Mouse (Mus musculus): Measurements from ENCODE around the gene Ror2. TPM values are rescaled to one million over a fixed set of nuclear protein-coding genes. Genes with fewer than 3 reads are reported as not detected.

The Ror2 gene
- polyA plus RNA-seq, 1 experiment from 2014 or later, result 8.7 TPM

DNA sequence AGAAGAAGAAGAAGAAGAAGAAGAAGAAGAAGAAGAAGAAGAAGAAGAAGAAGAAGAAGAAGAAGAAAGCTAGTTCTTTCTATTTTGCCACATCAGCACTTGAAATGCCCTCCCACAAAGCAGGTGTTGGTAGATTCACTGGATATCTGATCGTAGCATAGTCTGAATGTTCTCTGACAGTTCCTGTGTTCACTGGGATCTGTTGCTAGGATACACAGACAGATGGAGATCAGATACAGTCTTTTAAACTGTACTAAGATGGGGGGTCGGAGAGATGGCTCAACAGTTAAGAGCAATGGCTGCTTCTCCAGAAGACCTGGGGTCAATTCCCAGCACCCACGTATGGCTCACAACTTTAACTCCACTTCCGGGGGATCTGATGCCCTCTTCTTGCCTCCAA is 85.8 kb downstream of the Ror2 start:
- no peaks in the 10 kb centered on the region for H3K9me3 ChIP-seq (ENCODE audit: control insufficient read depth, low read length)
- DNase-seq (ENCODE audit: low spot score), result no peak
- H3K4me1 ChIP-seq (ENCODE audit: control insufficient read depth, insufficient read depth, low read length), result peaks cover 18% of the 10 kb centered on the region
- H3K9ac ChIP-seq (ENCODE audit: low read length), result no peak overlapping the region
- no peaks in the 10 kb centered on the region for H3K36me3 ChIP-seq (ENCODE audit: control insufficient read depth, insufficient read depth, low read length)
- WGBS, result 75% methylated on average over 4 of the region's 4 CpGs
- no peak for ATAC-seq (ENCODE audit: insufficient read depth, low FRiP score, low TSS enrichment)
- no peak overlapping the region for H3K4me2 ChIP-seq (ENCODE audit: low read depth)
- no peaks in the 10 kb centered on the region for H3K27me3 ChIP-seq (ENCODE audit: control insufficient read depth, insufficient read depth, low read length)
- H3K27ac ChIP-seq (ENCODE audit: low read depth, low read length), result no peak overlapping the region
- no peak overlapping the region for H3K4me3 ChIP-seq (ENCODE audit: low read depth, low read length)

DNA sequence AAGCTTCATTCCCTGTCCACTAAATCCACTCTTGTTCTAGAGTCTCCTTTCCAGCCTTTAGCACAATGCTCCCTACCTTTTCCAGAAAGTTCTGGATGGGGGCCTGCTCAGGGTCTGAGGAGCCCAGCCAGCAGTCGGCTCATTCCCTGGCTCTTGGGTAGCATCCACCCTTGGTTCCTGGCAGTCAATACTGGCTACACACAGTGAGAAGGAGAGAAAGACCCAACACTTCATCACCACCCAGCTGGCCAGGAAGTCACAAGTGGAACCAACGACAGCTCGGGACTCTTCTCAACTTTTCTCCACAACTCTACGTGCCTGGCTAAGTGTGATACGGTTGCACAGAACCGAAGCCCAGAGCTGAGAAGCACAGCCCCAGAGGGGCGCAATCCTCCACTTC is 86.7 kb downstream of the Ror2 start:
- no peaks in the 10 kb centered on the region for H3K9me3 ChIP-seq (ENCODE audit: control insufficient read depth, low read length)
- no peaks in the 10 kb centered on the region for H3K36me3 ChIP-seq (ENCODE audit: control insufficient read depth, insufficient read depth, low read length)
- 94% methylated on average over 7 of the region's 7 CpGs for WGBS
- no peak overlapping the region for H3K4me3 ChIP-seq (ENCODE audit: low read depth, low read length)
- ATAC-seq (ENCODE audit: insufficient read depth, low FRiP score, low TSS enrichment) (no peak), DNase-seq (ENCODE audit: low spot score) (no peak)
- H3K27ac ChIP-seq (ENCODE audit: low read depth, low read length), result no peak overlapping the region
- H3K4me2 ChIP-seq (ENCODE audit: low read depth), result no peak overlapping the region
- peaks cover 25% of the 10 kb centered on the region for H3K4me1 ChIP-seq (ENCODE audit: control insufficient read depth, insufficient read depth, low read length)
- H3K27me3 ChIP-seq (ENCODE audit: control insufficient read depth, insufficient read depth, low read length), result no peaks in the 10 kb centered on the region
- no peak overlapping the region for H3K9ac ChIP-seq (ENCODE audit: low read length)

DNA sequence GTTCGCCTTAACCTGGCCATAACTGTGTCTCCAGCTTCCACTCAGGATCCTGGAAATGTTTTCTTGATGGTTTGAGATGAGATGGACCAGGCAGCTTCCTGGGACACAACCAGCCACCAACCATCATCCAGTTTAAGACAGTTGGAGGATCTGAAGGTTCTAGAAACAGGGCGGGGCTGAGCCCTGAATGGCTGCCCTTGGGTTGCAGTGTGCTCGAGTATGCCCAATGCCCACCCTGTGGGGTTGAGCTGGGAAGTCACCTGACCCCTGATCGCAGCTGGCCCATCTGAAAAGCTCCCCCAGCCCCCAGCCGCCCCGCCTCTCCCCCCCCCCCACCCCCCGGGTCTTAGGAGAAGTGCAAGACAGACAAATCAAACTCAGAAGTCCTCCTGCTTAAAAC is 89.2 kb downstream of the Ror2 start:
- no peak for DNase-seq (ENCODE audit: low spot score)
- Histone ChIP-seq H3K9me3 (ENCODE audit: control insufficient read depth, low read length) (no peaks in the 10 kb centered on the region), H3K4me3 (ENCODE audit: low read depth, low read length) (no peak overlapping the region), H3K36me3 (ENCODE audit: control insufficient read depth, insufficient read depth, low read length) (no peaks in the 10 kb centered on the region), H3K4me1 (ENCODE audit: control insufficient read depth, insufficient read depth, low read length) (peaks cover 38% of the 10 kb centered on the region), H3K27me3 (ENCODE audit: control insufficient read depth, insufficient read depth, low read length) (no peaks in the 10 kb centered on the region), H3K4me2 (ENCODE audit: low read depth) (no peak overlapping the region), H3K27ac (ENCODE audit: low read depth, low read length) (no peak overlapping the region), H3K9ac (ENCODE audit: low read length) (no peak overlapping the region)
- no peak for ATAC-seq (ENCODE audit: insufficient read depth, low FRiP score, low TSS enrichment)
- WGBS, result 72% methylated on average over 7 of the region's 7 CpGs

DNA sequence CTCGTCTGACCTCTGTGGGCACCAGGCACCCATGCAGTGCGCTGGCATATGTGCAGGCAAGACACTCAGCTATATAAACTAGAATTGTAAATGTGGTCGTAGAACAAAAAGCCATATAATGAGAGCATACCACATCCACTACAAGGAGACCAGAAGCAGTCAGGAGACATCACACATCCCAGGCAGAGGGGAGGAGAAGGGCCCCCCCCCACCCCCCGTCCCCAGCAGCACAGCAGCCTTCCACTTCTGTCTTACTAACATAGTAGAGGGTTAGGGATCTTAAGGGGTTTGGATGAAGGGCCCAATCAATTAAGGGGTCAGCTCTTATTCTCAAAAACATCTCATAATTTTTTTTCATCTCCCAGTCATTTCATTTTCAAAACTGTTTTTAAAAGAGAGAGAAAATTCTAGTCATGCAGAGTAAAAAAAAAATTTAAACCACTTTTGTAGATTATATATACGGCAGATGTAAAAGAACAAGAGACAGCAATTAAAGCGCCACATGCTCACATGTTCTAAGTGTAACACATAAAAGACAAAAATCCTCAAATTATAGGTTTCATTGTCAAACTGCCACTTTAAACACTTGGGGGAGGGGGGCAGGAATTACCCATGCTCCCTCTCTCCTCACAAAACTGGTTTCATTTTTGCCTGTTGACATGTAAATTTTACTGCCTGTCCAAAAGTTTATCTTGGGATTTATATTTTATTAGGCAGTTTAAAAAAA is 89.8 kb downstream of the Ror2 start:
- WGBS, result 79% methylated on average over 6 of the region's 6 CpGs
- DNase-seq (ENCODE audit: low spot score) (no peak), ATAC-seq (ENCODE audit: insufficient read depth, low FRiP score, low TSS enrichment) (no peak)
- no peaks in the 10 kb centered on the region for H3K27me3 ChIP-seq (ENCODE audit: control insufficient read depth, insufficient read depth, low read length)
- no peaks in the 10 kb centered on the region for H3K36me3 ChIP-seq (ENCODE audit: control insufficient read depth, insufficient read depth, low read length)
- no peak overlapping the region for H3K9ac ChIP-seq (ENCODE audit: low read length)
- no peak overlapping the region for H3K27ac ChIP-seq (ENCODE audit: low read depth, low read length)
- H3K4me2 ChIP-seq (ENCODE audit: low read depth), result no peak overlapping the region
- no peaks in the 10 kb centered on the region for H3K9me3 ChIP-seq (ENCODE audit: control insufficient read depth, low read length)
- peaks cover 34% of the 10 kb centered on the region for H3K4me1 ChIP-seq (ENCODE audit: control insufficient read depth, insufficient read depth, low read length)
- H3K4me3 ChIP-seq (ENCODE audit: low read depth, low read length), result no peak overlapping the region

DNA sequence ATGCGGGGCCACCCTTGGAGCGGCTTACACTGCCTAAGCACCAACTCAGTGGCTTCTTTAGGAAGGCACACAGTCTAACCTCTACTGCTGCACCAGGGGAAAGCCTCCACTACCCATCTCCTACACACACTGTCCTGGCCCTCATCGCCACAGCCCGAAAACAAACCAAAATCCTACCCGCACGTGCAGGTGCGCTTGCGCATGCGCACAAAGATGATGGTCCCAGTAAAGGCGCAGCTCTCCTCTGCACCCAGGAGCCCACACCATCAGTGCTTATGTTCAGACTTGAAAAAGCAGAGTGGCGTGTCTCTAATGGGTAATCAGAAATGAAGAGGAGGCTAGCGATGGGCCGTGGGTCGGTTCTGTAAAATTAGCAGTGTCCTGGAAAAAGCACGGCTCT is 91.6 kb downstream of the Ror2 start:
- Histone ChIP-seq H3K36me3 (ENCODE audit: control insufficient read depth, insufficient read depth, low read length) (no peaks in the 10 kb centered on the region), H3K4me2 (ENCODE audit: low read depth) (no peak overlapping the region), H3K4me1 (ENCODE audit: control insufficient read depth, insufficient read depth, low read length) (peaks cover 29% of the 10 kb centered on the region), H3K9ac (ENCODE audit: low read length) (no peak overlapping the region), H3K27ac (ENCODE audit: low read depth, low read length) (no peak overlapping the region), H3K27me3 (ENCODE audit: control insufficient read depth, insufficient read depth, low read length) (no peaks in the 10 kb centered on the region), H3K4me3 (ENCODE audit: low read depth, low read length) (no peak overlapping the region), H3K9me3 (ENCODE audit: control insufficient read depth, low read length) (no peaks in the 10 kb centered on the region)
- 79% methylated on average over 15 of the region's 15 CpGs for WGBS
- ATAC-seq (ENCODE audit: insufficient read depth, low FRiP score, low TSS enrichment) (no peak), DNase-seq (ENCODE audit: low spot score) (no peak)

DNA sequence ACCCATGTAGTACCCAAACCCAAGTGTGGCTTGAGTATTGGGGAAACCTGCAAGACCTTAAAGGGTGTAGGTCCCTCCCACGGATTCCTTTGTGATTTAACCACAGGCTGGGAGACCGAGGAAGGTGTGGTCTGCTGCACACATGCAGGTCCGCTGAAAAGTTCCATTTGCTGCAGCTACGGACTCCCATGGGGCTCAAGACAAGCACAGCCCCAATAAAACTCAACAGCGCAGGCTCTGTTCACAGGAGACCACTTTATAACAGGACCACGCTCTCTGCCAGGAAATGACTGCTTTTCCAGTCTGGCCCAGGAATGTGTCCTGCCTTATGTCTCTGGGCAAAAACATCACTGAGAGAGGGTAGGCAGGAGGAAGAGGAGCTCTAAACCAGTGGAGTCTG is 92.2 kb downstream of the Ror2 start:
- ATAC-seq (ENCODE audit: insufficient read depth, low FRiP score, low TSS enrichment) (no peak), DNase-seq (ENCODE audit: low spot score) (no peak)
- no peak overlapping the region for H3K4me3 ChIP-seq (ENCODE audit: low read depth, low read length)
- H3K27me3 ChIP-seq (ENCODE audit: control insufficient read depth, insufficient read depth, low read length), result no peaks in the 10 kb centered on the region
- H3K4me1 ChIP-seq (ENCODE audit: control insufficient read depth, insufficient read depth, low read length), result peaks cover 29% of the 10 kb centered on the region
- 20% methylated on average over 6 of the region's 6 CpGs for WGBS
- no peak overlapping the region for H3K4me2 ChIP-seq (ENCODE audit: low read depth)
- no peak overlapping the region for H3K9ac ChIP-seq (ENCODE audit: low read length)
- H3K27ac ChIP-seq (ENCODE audit: low read depth, low read length), result peak overlapping the region; percentile 39; the same call in 1 of the 2 replicates
- H3K36me3 ChIP-seq (ENCODE audit: control insufficient read depth, insufficient read depth, low read length), result no peaks in the 10 kb centered on the region
- no peaks in the 10 kb centered on the region for H3K9me3 ChIP-seq (ENCODE audit: control insufficient read depth, low read length)

DNA sequence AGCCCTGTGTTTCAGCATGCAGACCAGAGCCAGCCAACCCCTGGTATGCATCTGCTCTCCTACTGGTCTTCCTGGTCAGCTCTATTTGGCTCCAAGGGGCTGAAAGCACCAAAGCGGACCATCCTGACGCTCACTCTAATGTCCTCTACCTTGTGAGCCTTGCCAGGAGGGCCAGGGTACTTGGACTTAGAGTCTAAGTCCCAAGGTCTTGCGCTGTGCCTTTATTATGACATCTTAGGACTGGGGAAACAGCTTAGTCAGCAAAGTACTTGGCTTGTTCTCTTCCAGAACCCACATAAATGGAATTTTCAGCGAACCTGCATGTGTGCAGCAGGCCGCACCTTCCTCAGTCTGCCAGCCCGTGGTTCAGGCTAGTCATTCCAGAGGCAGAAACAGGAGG is 93.6 kb downstream of the Ror2 start:
- 86% methylated on average over 6 of the region's 6 CpGs for WGBS
- ATAC-seq (ENCODE audit: insufficient read depth, low FRiP score, low TSS enrichment), result no peak
- H3K27me3 ChIP-seq (ENCODE audit: control insufficient read depth, insufficient read depth, low read length), result no peaks in the 10 kb centered on the region
- H3K4me2 ChIP-seq (ENCODE audit: low read depth), result no peak overlapping the region
- DNase-seq (ENCODE audit: low spot score), result no peak
- H3K9me3 ChIP-seq (ENCODE audit: control insufficient read depth, low read length), result no peaks in the 10 kb centered on the region
- H3K4me1 ChIP-seq (ENCODE audit: control insufficient read depth, insufficient read depth, low read length), result peaks cover 25% of the 10 kb centered on the region
- H3K4me3 ChIP-seq (ENCODE audit: low read depth, low read length), result no peak overlapping the region
- no peak overlapping the region for H3K9ac ChIP-seq (ENCODE audit: low read length)
- H3K27ac ChIP-seq (ENCODE audit: low read depth, low read length), result no peak overlapping the region
- no peaks in the 10 kb centered on the region for H3K36me3 ChIP-seq (ENCODE audit: control insufficient read depth, insufficient read depth, low read length)

DNA sequence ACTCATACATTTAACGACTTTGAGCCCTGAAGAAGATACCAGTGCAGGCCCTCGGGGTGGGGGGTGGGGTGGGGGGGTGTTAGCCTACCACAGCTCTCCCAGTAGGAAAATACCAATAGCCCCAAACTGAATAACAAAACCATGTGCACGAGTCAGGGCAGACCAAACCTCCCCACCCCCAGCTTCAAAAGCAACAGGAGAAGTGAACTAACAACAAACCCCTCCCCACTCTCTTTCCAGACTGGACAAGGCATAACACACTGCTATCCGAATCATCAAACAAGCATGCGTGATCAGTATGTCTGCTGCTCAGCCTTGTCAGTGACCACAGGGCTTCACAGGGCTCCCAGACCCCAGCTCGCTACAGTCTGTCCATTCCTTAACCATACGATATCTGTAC is 94.3 kb downstream of the Ror2 start:
- H3K4me2 ChIP-seq (ENCODE audit: low read depth), result no peak overlapping the region
- H3K4me3 ChIP-seq (ENCODE audit: low read depth, low read length), result no peak overlapping the region
- 53% methylated on average over 7 of the region's 7 CpGs for WGBS
- H3K4me1 ChIP-seq (ENCODE audit: control insufficient read depth, insufficient read depth, low read length), result peaks cover 22% of the 10 kb centered on the region
- H3K36me3 ChIP-seq (ENCODE audit: control insufficient read depth, insufficient read depth, low read length), result no peaks in the 10 kb centered on the region
- H3K9me3 ChIP-seq (ENCODE audit: control insufficient read depth, low read length), result no peaks in the 10 kb centered on the region
- no peak overlapping the region for H3K27ac ChIP-seq (ENCODE audit: low read depth, low read length)
- ATAC-seq (ENCODE audit: insufficient read depth, low FRiP score, low TSS enrichment) (no peak), DNase-seq (ENCODE audit: low spot score) (no peak)
- no peak overlapping the region for H3K9ac ChIP-seq (ENCODE audit: low read length)
- no peaks in the 10 kb centered on the region for H3K27me3 ChIP-seq (ENCODE audit: control insufficient read depth, insufficient read depth, low read length)

DNA sequence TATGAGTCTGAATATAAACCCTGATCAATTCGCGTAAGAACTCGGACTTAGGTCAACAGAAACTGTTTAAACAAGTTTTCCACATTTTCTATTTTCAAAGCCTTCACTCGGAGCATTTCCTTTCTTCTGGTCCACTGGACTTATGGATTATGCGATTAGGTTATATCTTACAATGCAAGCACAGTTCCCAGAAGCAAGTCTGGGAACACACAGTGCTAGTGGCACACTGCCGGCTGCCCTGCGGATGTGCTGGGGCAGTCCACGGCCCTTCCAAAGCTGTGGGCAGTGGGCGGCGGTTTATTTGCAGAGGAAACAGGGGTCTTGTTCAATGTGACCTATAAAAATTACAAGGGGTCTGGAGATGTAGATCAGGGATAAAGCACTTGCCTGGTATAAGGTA is 97.0 kb downstream of the Ror2 start:
- Histone ChIP-seq H3K27ac (ENCODE audit: low read depth, low read length) (no peak overlapping the region), H3K9me3 (ENCODE audit: control insufficient read depth, low read length) (no peaks in the 10 kb centered on the region), H3K4me2 (ENCODE audit: low read depth) (no peak overlapping the region), H3K9ac (ENCODE audit: low read length) (no peak overlapping the region), H3K4me1 (ENCODE audit: control insufficient read depth, insufficient read depth, low read length) (peaks cover 10% of the 10 kb centered on the region; the same call in 1 of the 2 replicates), H3K4me3 (ENCODE audit: low read depth, low read length) (no peak overlapping the region), H3K36me3 (ENCODE audit: control insufficient read depth, insufficient read depth, low read length) (no peaks in the 10 kb centered on the region), H3K27me3 (ENCODE audit: control insufficient read depth, insufficient read depth, low read length) (no peaks in the 10 kb centered on the region)
- 66% methylated on average over 10 of the region's 10 CpGs for WGBS
- DNase-seq (ENCODE audit: low spot score) (no peak), ATAC-seq (ENCODE audit: insufficient read depth, low FRiP score, low TSS enrichment) (no peak)
